Mouse (Mus musculus) heart, adult 2 months (tissue): Measurements from ENCODE around the gene Runx2.
A peak's percentile ranks its signal among the peaks of the same experiment; 100 is the strongest.

Experiments
- CTCF ChIP-seq: fragments of 200-600 bp; IDR thresholded peaks from 2 replicates; pipeline ENCODE4 v1.8.1; 2022; ENCODE audit warnings: antibody characterized with exemption, mild to moderate bottlenecking, moderate library complexity
- POLR2A ChIP-seq: fragments of 200-500 bp; IDR thresholded peaks from 2 replicates; pipeline ENCODE4 v1.6.1; 2011; ENCODE audit warnings: mild to moderate bottlenecking, low read depth, low read length, control low read depth; ENCODE audit not compliant: insufficient read depth

- TF ChIP-seq CTCF (0 out of 2 replicates have a peak, but pooled peaks have one; percentile 13), POLR2A (peak; percentile 49; the same call in 1 of the 2 replicates)
These were observed 37.2 kb downstream of the Runx2 start for GRCm38 (mm10) chr17:44777337-44777804.
